Mouse (Mus musculus) Patski (cell line): ENCODE results near the gene Gm1604a. TPM values are rescaled to one million over a fixed set of nuclear protein-coding genes. Genes with fewer than 3 reads are reported as not detected.
"Not testable (repeated sequence)": the region's sequence is repeated elsewhere in the genome, so short reads cannot be mapped to it uniquely, and the experiment has no call there.

Source experiments
- ATAC-seq: fragments of 100-300 bp; one replicate; pipeline ENCODE4 v1.8.0; 2021
- CTCF ChIA-PET: fragments of 350-600 bp; sonication (Branson Sonifier 250); formaldehyde crosslinking; loops from one replicate; lab custom pipeline; 2022; ENCODE audit warnings: inconsistent platforms; lab: Charles Lee
- POLR2A ChIA-PET: fragments of 350-600 bp; sonication (Branson Sonifier 250); formaldehyde crosslinking; loops from one replicate; lab custom pipeline; 2022; ENCODE audit warnings: antibody characterized with exemption, inconsistent platforms; lab: Charles Lee
- DNase-seq: peaks from one replicate; pipeline ENCODE4 v3.0.0-alpha.2; 2011; ENCODE audit warnings: low read depth, low spot score
- H3K27me3 ChIP-seq: fragments of 371-371 bp; one replicate; pipeline ENCODE4 v1.5.1; 2021
- CTCF ChIP-seq: fragments of 100-300 bp; IDR thresholded peaks from one replicate; pipeline ENCODE4 v1.5.1; 2021
- in situ Hi-C: fragments of 300-500 bp; cut with MboI; formaldehyde crosslinking; loops from 3 replicates; pipeline ENCODE4 v1.11.1; 2018; ENCODE audit warnings: low pct_unique_long_range_greater_than_20kb, mixed read lengths
- polyA plus RNA-seq: library from polyadenylated mRNA; unstranded; gene quantifications from one replicate; pipeline ENCODE4 v1.2.3, GENCODE M21; 2021

Gene Gm1604a
- polyA plus RNA-seq, 1 experiment from 2014 or later = not detected

DNA sequence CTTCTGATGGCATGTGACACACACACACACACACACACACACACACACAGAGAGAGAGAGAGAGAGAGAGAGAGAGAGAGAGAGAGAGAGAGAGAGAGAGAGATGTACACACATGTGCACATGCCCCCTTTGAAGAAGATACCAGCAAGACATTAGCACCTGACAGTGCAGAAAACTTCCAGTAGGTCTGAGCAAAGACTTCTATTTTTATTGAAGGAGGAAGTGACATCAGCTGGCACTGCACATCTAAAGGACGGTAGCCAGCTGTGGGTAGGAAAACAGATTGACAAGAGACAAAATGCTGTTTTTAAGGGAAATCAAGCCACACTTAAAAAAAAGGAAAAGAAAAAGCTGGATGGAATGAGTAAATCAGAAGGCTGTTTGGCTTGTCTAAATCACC lies 11.2 kb upstream of the Gm1604a start:
- CTCF ChIA-PET, POLR2A ChIA-PET, DNase-seq, in situ Hi-C loops, ATAC-seq, H3K27me3 ChIP-seq: not testable (repeated sequence)

DNA sequence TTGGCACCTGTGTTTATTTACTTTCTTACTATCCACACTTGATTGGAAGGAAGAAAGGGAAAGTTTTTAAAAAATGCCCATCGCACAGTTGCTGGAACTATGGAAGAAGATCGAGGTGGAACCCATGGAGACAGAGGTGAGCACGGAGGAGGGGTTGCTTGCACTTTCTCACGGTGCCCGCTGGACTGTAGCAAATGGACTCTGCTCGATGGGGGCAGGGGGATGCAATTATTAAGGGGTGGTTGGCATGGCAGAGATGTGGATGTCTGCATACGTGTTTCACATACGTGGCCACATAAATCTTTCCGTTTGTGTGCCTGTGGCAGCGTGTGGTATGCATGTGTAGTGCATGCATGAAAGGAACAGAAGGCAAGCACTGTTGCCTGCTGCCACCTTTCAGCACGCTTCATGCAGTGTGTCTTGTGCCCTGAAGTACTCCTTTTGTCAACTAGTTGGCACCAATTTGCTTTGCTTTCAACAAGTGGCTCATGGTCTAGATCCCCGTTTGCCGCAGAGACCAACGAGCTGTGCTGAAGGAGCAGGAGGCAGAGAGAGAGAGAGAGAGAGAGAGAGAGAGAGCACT lies 487 bp downstream of the Gm1604a start:
- in situ Hi-C loops, ATAC-seq, CTCF ChIA-PET, DNase-seq, POLR2A ChIA-PET, H3K27me3 ChIP-seq: not testable (repeated sequence)

DNA sequence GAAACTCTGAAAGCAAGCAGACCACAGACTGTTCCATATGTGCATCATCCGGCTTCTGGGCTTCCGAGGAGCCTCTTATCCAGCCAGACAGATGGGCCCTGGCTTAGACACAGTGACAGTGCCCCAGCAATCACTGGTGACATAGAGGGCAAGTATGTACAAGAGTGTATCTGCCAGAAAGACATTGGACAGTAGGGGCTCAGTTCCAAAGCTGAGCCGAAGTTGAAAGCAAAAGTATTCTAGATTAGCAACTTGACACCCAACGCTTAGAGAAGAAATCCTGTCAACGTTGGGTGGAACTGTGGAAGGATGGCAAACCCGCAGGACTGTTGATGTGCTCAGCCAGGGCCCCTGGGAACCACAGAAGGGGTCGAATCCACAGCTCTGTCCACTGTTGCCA lies 4.8 kb downstream of the Gm1604a start:
- in situ Hi-C loops, POLR2A ChIA-PET, CTCF ChIA-PET, DNase-seq, H3K27me3 ChIP-seq: not testable (repeated sequence)
- ATAC-seq = peak; percentile 4

DNA sequence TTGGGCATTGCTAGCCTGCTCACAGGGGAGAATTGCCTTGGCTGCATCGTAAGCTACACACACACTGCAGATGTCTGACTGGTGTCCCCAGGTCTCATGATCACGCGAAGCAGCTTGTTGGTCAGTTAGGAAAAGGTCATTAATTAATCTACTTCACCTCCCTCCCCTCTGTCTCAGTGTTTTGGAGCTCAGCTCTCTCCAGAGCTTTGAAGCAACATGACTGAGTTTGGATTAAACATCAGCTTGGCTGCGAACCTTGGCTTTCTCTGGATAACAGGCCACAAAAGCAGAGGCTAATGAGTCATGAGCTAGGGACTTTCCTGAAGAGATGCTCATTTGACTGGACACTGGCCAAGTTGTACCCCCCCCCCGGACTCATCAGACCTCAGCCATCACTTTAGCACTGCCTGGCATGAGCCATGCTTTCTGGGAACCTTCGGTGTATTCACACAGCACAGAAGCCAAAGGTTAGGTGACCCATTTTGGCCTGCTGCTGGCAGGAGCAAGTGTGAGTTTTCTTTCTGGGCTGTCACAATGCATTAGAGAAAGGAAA lies 5.3 kb downstream of the Gm1604a start:
- POLR2A ChIA-PET, DNase-seq, H3K27me3 ChIP-seq, in situ Hi-C loops, CTCF ChIA-PET: not testable (repeated sequence)
- ATAC-seq = peak; percentile 36

DNA sequence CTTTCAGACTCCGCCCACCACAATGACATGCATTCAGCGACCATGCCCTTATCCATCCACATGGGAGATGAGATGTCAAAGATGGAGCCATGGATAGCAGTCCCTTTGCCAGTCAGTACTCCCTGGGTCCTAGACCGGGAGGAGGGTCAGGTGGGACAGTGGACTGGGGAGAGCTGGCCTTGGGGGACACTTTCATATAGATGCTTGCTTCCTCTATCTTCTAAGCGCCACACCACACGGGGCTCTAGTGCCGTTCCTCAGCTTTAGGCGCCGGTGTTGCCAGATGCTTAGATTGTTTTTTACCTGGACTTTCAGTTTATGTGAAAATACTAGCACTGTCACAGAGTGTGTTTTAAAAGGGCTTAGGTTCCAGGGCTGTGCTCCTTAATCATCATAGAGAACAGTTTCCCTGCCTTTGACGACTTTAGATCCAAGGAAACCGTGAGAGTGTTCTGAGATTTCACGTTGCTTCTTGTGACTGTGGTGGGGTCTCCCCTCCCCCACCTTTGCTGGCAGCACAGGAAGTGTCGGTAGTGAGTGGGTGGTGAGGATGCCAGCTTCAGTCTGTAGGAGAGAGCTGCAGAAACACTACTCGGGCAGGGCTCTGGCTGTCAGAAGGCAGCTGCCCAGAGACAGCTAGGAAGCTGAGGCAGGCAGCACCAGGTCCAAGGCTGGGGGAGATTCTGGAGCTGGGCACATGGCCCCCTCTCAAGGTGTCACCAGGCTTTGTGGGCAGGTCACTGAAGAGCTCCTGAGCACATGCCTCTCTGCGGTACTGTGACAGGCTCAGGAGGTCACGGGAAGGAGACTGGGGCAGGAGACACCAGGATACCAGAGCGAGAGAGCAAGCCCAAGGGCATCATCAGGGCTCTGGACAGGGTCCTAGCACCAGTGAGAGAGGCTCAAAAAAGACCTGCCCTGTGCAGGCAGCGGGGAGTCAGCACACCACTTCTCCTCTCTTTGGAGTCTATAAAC lies 8.1 kb downstream of the Gm1604a start:
- POLR2A ChIA-PET, ATAC-seq, DNase-seq, CTCF ChIA-PET, in situ Hi-C loops, H3K27me3 ChIP-seq: not testable (repeated sequence)

DNA sequence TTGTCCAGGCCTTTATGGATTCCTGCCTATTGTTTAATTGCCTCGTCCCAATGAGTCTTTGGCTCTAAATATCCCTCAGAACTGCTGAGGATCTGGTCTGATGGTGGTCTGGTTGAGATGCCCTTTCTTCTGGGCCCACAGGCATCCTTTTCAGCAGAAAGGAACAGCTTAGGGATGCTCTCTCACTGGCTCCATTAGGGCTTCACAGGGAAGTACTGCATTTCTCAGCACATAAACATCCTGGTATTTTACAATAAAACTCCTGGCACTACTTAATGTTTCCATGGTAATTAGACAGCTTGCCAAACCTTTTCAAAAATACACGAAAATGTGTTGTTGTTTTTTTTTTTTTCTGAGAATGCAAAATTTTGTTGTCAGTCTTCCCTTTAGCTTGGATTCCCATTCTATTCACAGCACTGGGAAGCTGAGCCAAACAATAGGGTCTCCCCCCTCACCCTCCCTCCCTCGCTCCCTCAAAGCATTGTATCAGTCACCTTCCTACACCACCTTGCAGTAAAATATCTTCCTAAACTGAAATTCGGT lies 43.7 kb downstream of the Gm1604a start:
- DNase-seq, POLR2A ChIA-PET, CTCF ChIA-PET, H3K27me3 ChIP-seq, in situ Hi-C loops, ATAC-seq: not testable (repeated sequence)

DNA sequence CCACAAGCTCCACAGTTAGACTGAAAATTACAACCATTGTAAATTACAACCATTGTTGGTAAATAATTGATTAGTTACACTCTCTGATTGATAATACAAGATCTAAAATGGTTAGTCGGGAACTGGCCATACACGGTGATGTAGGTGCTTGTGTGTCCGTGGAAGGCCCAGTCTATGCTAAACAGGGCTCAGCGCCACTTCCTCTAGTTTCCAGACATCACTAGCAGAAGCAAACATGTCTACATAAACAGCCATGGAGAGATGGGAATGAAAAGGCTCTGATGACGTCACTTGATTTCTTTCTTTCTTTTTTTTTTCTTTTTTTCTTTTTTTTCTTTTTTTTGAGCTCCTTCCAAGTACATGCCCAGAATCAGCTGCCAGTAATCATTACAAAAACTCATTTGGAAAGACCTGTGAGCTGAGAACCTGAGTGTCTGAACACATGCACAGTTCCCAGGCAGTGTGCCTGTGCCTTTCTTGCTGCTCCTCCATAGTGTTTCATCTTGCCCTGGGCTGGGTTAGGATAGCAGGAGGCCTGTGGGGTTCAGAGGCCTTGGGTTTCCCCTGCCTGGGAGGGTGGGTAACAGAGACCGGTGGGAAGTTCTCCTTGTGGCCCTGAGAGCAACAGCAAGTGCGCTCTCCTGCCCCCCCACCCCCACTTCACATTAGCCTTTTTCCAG lies 44.3 kb downstream of the Gm1604a start:
- CTCF ChIA-PET, H3K27me3 ChIP-seq, DNase-seq, POLR2A ChIA-PET, in situ Hi-C loops, ATAC-seq: not testable (repeated sequence)

DNA sequence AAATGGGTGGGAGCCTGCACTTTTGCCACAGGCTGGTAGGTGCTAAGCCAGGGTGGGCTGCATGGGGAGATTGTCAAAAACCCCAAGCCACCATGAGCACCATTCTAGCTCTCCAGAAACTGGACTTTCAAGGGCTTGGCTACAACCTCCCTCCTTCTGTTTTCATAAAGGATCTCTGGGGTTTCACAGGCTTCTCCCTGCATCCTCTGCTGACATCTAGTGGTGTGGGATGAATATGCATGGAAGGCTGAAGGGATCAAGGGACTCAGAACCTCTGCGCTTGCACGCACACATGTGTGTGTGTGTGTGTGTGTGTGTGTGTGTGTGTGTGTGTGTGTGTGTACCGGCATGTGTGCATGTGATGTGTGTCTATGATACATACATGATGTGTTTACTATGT lies 49.1 kb downstream of the Gm1604a start:
- peak; percentile 24 for ATAC-seq
- CTCF ChIA-PET, in situ Hi-C loops, POLR2A ChIA-PET, DNase-seq, H3K27me3 ChIP-seq: not testable (repeated sequence)
- TF ChIP-seq CTCF = peak; percentile 68

DNA sequence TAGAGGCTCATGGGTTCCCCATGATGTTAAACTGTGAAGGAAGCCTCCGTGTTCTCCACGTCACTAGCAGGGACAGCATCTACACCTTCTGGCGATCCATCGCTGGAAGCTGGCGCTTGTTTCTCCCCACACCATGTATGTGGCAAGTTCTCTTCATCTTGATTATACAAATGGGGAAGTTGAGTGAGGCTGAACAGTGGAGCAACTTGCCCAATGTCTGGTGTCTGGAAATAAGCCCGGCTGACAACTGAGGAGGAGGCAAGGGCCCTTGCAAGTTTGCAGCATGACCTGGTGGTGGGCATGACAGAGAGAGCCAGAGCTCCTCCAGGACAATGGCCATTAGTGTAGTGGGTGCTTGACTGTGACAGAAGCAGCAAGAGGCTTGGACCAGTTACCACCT lies 50.2 kb downstream of the Gm1604a start:
- in situ Hi-C loops, DNase-seq, POLR2A ChIA-PET, CTCF ChIA-PET, ATAC-seq, H3K27me3 ChIP-seq: not testable (repeated sequence)

DNA sequence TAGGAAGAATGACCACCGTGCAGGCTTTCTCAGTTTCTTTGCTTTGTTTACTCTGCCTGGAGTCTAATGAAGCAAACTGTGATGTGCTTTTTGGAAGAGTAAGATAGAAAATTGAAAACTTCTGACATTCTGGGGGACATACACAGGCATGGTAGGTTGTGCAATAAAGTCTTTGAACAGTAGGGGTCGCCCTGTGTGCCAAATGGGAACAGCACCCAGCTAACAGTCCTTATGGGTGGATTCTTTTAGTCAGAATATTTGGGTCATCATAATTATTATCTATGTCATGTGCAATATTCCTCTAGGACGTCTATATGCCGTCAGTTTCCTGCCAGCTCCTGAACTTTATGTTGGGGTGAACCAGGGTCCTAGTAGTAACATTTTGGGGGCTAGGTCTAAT lies 54.2 kb downstream of the Gm1604a start:
- H3K27me3 ChIP-seq, DNase-seq, POLR2A ChIA-PET, ATAC-seq, CTCF ChIA-PET, in situ Hi-C loops: not testable (repeated sequence)

DNA sequence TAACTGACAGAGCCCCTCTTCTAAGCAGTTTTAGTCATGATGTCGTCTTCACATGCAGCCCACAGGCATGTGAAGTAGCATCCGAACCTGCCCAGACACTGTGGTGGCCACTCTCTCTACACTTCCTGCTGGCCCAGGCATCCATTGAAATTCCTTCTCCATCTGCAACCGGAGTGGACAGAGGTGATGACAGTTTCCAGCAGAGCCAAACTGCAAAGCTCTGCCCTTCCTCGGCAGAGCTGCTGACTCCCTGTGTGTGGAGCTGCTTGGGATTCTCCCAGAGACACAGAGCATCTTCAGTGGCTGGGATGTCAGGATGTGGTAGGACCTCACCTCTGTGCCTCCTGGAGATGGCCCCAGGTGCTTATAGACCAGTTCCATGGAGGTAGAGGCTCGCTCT lies 59.2 kb downstream of the Gm1604a start:
- in situ Hi-C loops, CTCF ChIA-PET, DNase-seq, POLR2A ChIA-PET, H3K27me3 ChIP-seq, ATAC-seq: not testable (repeated sequence)

DNA sequence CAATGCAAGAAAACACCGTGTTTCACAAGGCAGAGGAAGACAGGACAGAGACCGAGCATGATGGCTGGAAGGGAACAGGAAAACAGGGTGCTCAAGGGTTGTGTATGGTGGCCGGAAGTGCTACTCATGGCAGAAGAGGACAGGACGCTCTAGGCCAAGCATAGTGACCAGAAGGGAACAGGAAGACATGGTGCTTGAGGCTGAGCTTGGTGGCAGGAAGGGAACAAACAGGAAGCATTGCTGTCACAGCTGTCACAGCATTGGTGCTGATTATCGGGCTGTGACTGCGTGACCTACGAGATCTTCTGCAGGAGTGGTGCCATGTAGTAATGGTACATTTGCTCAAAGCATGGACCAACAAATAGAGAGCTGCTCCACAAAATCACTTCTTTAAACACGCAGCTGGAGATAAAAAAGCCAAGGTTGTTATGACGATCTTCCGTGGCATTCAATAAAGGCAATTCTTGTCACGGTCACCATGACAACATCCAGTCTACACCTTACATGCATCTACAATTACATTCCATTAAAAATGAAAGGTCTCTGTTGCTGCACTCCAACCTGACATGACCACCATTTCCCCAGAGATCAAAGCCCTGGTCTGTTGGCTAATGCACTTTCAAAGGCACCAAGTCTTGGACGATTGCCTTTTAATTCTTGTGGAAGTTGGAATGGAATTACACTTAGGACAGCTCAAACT lies 60.3 kb downstream of the Gm1604a start:
- CTCF ChIA-PET, POLR2A ChIA-PET, in situ Hi-C loops, ATAC-seq, DNase-seq, H3K27me3 ChIP-seq: not testable (repeated sequence)

DNA sequence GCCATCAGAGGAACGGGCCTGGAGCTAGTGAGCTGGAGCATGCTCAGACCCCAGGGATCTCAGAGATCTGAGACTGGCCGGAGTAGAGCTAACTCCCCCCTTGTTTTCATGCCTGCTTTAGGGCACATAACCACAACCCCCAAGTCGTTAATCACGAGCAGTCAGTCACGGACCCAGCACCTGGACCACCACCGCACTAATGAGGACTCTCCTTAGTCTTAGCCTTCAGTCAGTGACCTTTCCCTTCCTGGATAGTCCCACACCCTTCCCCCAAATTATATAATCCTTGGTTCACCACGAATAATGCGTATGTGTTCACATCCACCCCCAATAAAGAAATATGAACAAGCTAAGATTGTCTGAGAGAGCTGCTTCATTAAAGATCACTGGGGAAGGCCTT lies 61.5 kb downstream of the Gm1604a start:
- in situ Hi-C loops = not testable (repeated sequence)

More for the DNA sequence above, 61.5 kb downstream of the Gm1604a start:
- H3K27me3 ChIP-seq, ATAC-seq, POLR2A ChIA-PET, DNase-seq, CTCF ChIA-PET: not testable (repeated sequence)
